Mouse (Mus musculus): ENCODE results near the gene Usp9x. TPM values are rescaled to one million over a fixed set of nuclear protein-coding genes. Genes with fewer than 3 reads are reported as not detected.

Gene Usp9x
- total and polyA plus RNA-seq, 3 experiments: 89.3 to 328 (median 118) TPM

Other genes with a start within 250 kb of the Usp9x start
- 262 and 275 TPM in 2 replicates for gene Ddx3x, start 209.5 kb downstream of the Usp9x start, total RNA-seq (2012; rRNA removed)
- gene Ddx3x, start 209.5 kb downstream of the Usp9x start, polyA plus RNA-seq (2012; ENCODE audit: insufficient read depth in 1 of 2, insufficient read length in 2 of 2, low read depth in 1 of 2, low replicate concordance in 2 of 2, missing spikeins in 1 of 2): 100 to 1,000 TPM; 146 to 267 TPM